Mouse (Mus musculus) neural tube, embryonic 15.5 days (tissue): Measurements from ENCODE around the gene Enpep. TPM values are rescaled to one million over a fixed set of nuclear protein-coding genes. Genes with fewer than 3 reads are reported as not detected.
A peak's percentile ranks its signal among the peaks of the same experiment; 100 is the strongest.

Experiments
- ATAC-seq: fragments of 200-750 bp; cut with Nextera tagmentation; 2 replicates; pipeline ENCODE4 v1.8.0; 2017; ENCODE audit warnings: mild to moderate bottlenecking, moderate TSS enrichment, moderate library complexity; ENCODE audit not compliant: low FRiP score
- H3K27ac ChIP-seq: fragments of 300-500 bp; sonication (generic); replicated peaks from 2 replicates; pipeline ENCODE4 v1.5.1; 2015; ENCODE audit warnings: mild to moderate bottlenecking, inconsistent platforms
- H3K27me3 ChIP-seq: fragments of 300-500 bp; sonication (generic); replicated peaks from 2 replicates; pipeline ENCODE4 v1.6.1; 2015; ENCODE audit warnings: inconsistent platforms
- H3K36me3 ChIP-seq: fragments of 300-500 bp; sonication (generic); 2 replicates; pipeline ENCODE4 v1.6.1; 2015; ENCODE audit warnings: inconsistent platforms
- H3K4me1 ChIP-seq: fragments of 300-500 bp; sonication (generic); 2 replicates; pipeline ENCODE4 v1.6.1; 2015; ENCODE audit warnings: inconsistent platforms
- H3K4me2 ChIP-seq: fragments of 300-500 bp; sonication (generic); 2 replicates; pipeline ENCODE4 v1.6.1; 2015; ENCODE audit warnings: inconsistent platforms, mild to moderate bottlenecking, moderate library complexity
- H3K4me3 ChIP-seq: fragments of 300-500 bp; sonication (generic); replicated peaks from 2 replicates; pipeline ENCODE4 v1.5.1; 2015; ENCODE audit warnings: mild to moderate bottlenecking, inconsistent platforms
- H3K9ac ChIP-seq: fragments of 300-500 bp; sonication (generic); replicated peaks from 2 replicates; pipeline ENCODE4 v1.6.1; 2015; ENCODE audit warnings: mild to moderate bottlenecking, inconsistent platforms
- H3K9me3 ChIP-seq: fragments of 300-500 bp; sonication (generic); replicated peaks from 2 replicates; pipeline ENCODE4 v1.6.1; 2016; ENCODE audit warnings: inconsistent platforms
- WGBS: fragments of 180-500 bp; shearing (Covaris S2); methylation state at CpG from one replicate; pipeline ENCODE4 v1.1.7; 2015; ENCODE audit warnings: mixed read lengths; 5-methylcytosine and 5-hydroxymethylcytosine counted together
- polyA plus RNA-seq: library from polyadenylated mRNA; unstranded; fragments of >200 nt; fragmentation: Nextera tagmentation; extraction: Ambion mirVana; gene quantifications from 2 replicates; pipeline ENCODE4 v1.2.1, GENCODE M21; 2015

Enpep gene
- polyA plus RNA-seq, 1 experiment from 2014 or later, result 3.0 TPM

- H3K27me3 ChIP-seq, result no peaks in the 10 kb centered on the region
- H3K4me3 ChIP-seq, result no peak overlapping the region
- no peaks in the 10 kb centered on the region for H3K36me3 ChIP-seq
- no peak for ATAC-seq
- no peak overlapping the region for H3K27ac ChIP-seq
- H3K9ac ChIP-seq, result no peak overlapping the region
- WGBS, result 84% methylated on average over 6 of the region's 6 CpGs
- H3K9me3 ChIP-seq, result no peaks in the 10 kb centered on the region
- no peak overlapping the region for H3K4me2 ChIP-seq
- no peaks in the 10 kb centered on the region for H3K4me1 ChIP-seq
These were observed 59.2 kb downstream of the Enpep start for GRCm38 (mm10) chr3:129273156-129273831.

- WGBS, result 50% methylated on average over 13 of the region's 13 CpGs
- H3K4me3 ChIP-seq, result no peak overlapping the region
- no peaks in the 10 kb centered on the region for H3K27me3 ChIP-seq
- no peak overlapping the region for H3K9ac ChIP-seq
- no peak overlapping the region for H3K27ac ChIP-seq
- H3K4me2 ChIP-seq, result peak overlapping the region; percentile 26
- H3K4me1 ChIP-seq, result no peaks in the 10 kb centered on the region
- H3K9me3 ChIP-seq, result no peaks in the 10 kb centered on the region
- no peak for ATAC-seq
- no peaks in the 10 kb centered on the region for H3K36me3 ChIP-seq
These were observed 62.5 kb downstream of the Enpep start for GRCm38 (mm10) chr3:129270044-129270443.

- no peaks in the 10 kb centered on the region for H3K27me3 ChIP-seq
- no peak overlapping the region for H3K9ac ChIP-seq
- H3K27ac ChIP-seq, result no peak overlapping the region
- H3K4me3 ChIP-seq, result no peak overlapping the region
- H3K4me1 ChIP-seq, result no peaks in the 10 kb centered on the region
- no peak for ATAC-seq
- H3K4me2 ChIP-seq, result no peak overlapping the region
- 85% methylated on average over 12 of the region's 12 CpGs for WGBS
- H3K36me3 ChIP-seq, result no peaks in the 10 kb centered on the region
- no peaks in the 10 kb centered on the region for H3K9me3 ChIP-seq
These were observed 63.4 kb downstream of the Enpep start for GRCm38 (mm10) chr3:129268886-129269683.

GRCm38 (mm10) chr3:129258497-129258896 is 74.0 kb downstream of the Enpep start:
- Histone ChIP-seq H3K4me1 (no peaks in the 10 kb centered on the region), H3K9ac (no peak overlapping the region), H3K27ac (no peak overlapping the region), H3K4me3 (no peak overlapping the region), H3K27me3 (no peaks in the 10 kb centered on the region), H3K4me2 (no peak overlapping the region), H3K36me3 (no peaks in the 10 kb centered on the region), H3K9me3 (no peaks in the 10 kb centered on the region)
- 83% methylated on average over 5 of the region's 5 CpGs for WGBS
- no peak for ATAC-seq

GRCm38 (mm10) chr3:129256766-129257165 is 75.8 kb downstream of the Enpep start:
- Histone ChIP-seq H3K27me3 (no peaks in the 10 kb centered on the region), H3K9ac (no peak overlapping the region), H3K9me3 (no peaks in the 10 kb centered on the region), H3K4me3 (peak overlapping the region; percentile 23), H3K36me3 (no peaks in the 10 kb centered on the region), H3K4me2 (peak overlapping the region; percentile 37), H3K4me1 (no peaks in the 10 kb centered on the region), H3K27ac (no peak overlapping the region)
- ATAC-seq, result peak; percentile 70; the same call in 1 of the 2 replicates
- WGBS, result 69% methylated on average over 8 of the region's 8 CpGs

- no peaks in the 10 kb centered on the region for H3K36me3 ChIP-seq
- no peaks in the 10 kb centered on the region for H3K27me3 ChIP-seq
- H3K27ac ChIP-seq, result no peak overlapping the region
- no peaks in the 10 kb centered on the region for H3K4me1 ChIP-seq
- peak overlapping the region; percentile 37 for H3K4me2 ChIP-seq
- no peak overlapping the region for H3K9ac ChIP-seq
- ATAC-seq, result peak; percentile 62; the same call in 1 of the 2 replicates
- H3K9me3 ChIP-seq, result no peaks in the 10 kb centered on the region
- 56% methylated on average over 19 of the region's 19 CpGs for WGBS
- peak overlapping the region; percentile 23 for H3K4me3 ChIP-seq
These were observed 76.2 kb downstream of the Enpep start for GRCm38 (mm10) chr3:129256283-129256682.

- Histone ChIP-seq H3K4me1 (no peaks in the 10 kb centered on the region), H3K9me3 (no peaks in the 10 kb centered on the region), H3K9ac (no peak overlapping the region), H3K27ac (no peak overlapping the region), H3K4me3 (no peak overlapping the region), H3K4me2 (no peak overlapping the region), H3K27me3 (no peaks in the 10 kb centered on the region), H3K36me3 (no peaks in the 10 kb centered on the region)
- ATAC-seq, result no peak
- 59% methylated on average over 10 of the region's 10 CpGs for WGBS
These were observed 78.3 kb downstream of the Enpep start for GRCm38 (mm10) chr3:129254246-129254645.

- no peak overlapping the region for H3K4me2 ChIP-seq
- no peak for ATAC-seq
- WGBS, result 80% methylated on average over 9 of the region's 9 CpGs
These were observed 81.5 kb downstream of the Enpep start for GRCm38 (mm10) chr3:129250997-129251396.

GRCm38 (mm10) chr3:129238664-129239258 is 93.8 kb downstream of the Enpep start:
- H3K27ac ChIP-seq, result no peak overlapping the region
- no peaks in the 10 kb centered on the region for H3K36me3 ChIP-seq
- peak overlapping the region; percentile 3; the same call in 1 of the 2 replicates for H3K4me2 ChIP-seq
- H3K9ac ChIP-seq, result no peak overlapping the region
- H3K4me3 ChIP-seq, result no peak overlapping the region
- no peaks in the 10 kb centered on the region for H3K4me1 ChIP-seq
- no peaks in the 10 kb centered on the region for H3K27me3 ChIP-seq
- WGBS, result 37% methylated on average over 13 of the region's 13 CpGs
- H3K9me3 ChIP-seq, result no peaks in the 10 kb centered on the region
- ATAC-seq, result no peak

More at GRCm38 (mm10) chr3:129250997-129251396, 81.5 kb downstream of the Enpep start:
- Histone ChIP-seq H3K27me3 (no peaks in the 10 kb centered on the region), H3K4me3 (no peak overlapping the region), H3K36me3 (no peaks in the 10 kb centered on the region), H3K9ac (no peak overlapping the region), H3K9me3 (no peaks in the 10 kb centered on the region), H3K4me1 (no peaks in the 10 kb centered on the region), H3K27ac (no peak overlapping the region)

- Histone ChIP-seq H3K4me2 (no peak overlapping the region), H3K9me3 (no peaks in the 10 kb centered on the region), H3K27ac (no peak overlapping the region), H3K36me3 (no peaks in the 10 kb centered on the region), H3K4me1 (no peaks in the 10 kb centered on the region), H3K9ac (no peak overlapping the region), H3K27me3 (no peaks in the 10 kb centered on the region), H3K4me3 (no peak overlapping the region)
- WGBS, result 83% methylated on average over 1 of the region's 1 CpGs
- no peak for ATAC-seq
These were observed 94.5 kb downstream of the Enpep start for GRCm38 (mm10) chr3:129238010-129238409.

- WGBS, result 7% methylated on average over 5 of the region's 5 CpGs
- Histone ChIP-seq H3K27me3 (peaks cover 62% of the 10 kb centered on the region), H3K36me3 (no peaks in the 10 kb centered on the region), H3K4me1 (peaks cover 11% of the 10 kb centered on the region; the same call in 1 of the 2 replicates), H3K9ac (no peak overlapping the region), H3K4me3 (no peak overlapping the region), H3K9me3 (no peaks in the 10 kb centered on the region), H3K4me2 (no peak overlapping the region), H3K27ac (no peak overlapping the region)
- ATAC-seq, result no peak
These were observed 105.2 kb downstream of the Enpep start for GRCm38 (mm10) chr3:129227331-129227730.
